Mouse (Mus musculus): ENCODE results near the gene Dot1l. TPM values are rescaled to one million over a fixed set of nuclear protein-coding genes. Genes with fewer than 3 reads are reported as not detected.

Gene Dot1l
- polyA plus RNA-seq, 2 experiments from 2014 or later, result 13.6 to 18.0 TPM

- no peak for ATAC-seq
Measured at GRCm38 (mm10) chr10:80760596-80761524, 5.9 kb downstream of the Dot1l start.

- no peak for ATAC-seq
Measured at GRCm38 (mm10) chr10:80761821-80762220, 6.8 kb downstream of the Dot1l start.

- ATAC-seq, result peak; percentile 65
Measured at GRCm38 (mm10) chr10:80763502-80763901, 8.5 kb downstream of the Dot1l start.

DNA sequence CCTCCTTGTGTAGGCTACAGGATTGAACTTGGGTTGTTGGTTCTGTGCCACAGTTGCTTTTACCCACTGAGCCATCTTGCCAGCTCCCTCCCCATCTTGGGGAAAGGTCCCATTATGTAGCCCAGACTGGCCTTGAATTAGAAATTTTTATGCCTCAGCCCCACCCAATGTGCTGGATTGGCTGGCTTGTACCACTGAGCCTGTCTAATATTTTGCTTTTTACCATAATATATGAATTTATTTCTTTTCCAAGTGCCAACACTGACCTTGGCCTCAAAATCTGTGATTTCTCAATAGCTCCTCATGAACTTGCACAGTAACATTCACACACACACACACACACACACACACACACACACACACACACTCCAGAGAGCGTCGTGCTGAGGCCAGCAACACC is 10.7 kb downstream of the Dot1l start:
- ATAC-seq, result no peak

- no peak for ATAC-seq
Measured at GRCm38 (mm10) chr10:80766161-80766815, 11.3 kb downstream of the Dot1l start.

GRCm38 (mm10) chr10:80768365-80768764 is 13.4 kb downstream of the Dot1l start:
- no peak for ATAC-seq

DNA sequence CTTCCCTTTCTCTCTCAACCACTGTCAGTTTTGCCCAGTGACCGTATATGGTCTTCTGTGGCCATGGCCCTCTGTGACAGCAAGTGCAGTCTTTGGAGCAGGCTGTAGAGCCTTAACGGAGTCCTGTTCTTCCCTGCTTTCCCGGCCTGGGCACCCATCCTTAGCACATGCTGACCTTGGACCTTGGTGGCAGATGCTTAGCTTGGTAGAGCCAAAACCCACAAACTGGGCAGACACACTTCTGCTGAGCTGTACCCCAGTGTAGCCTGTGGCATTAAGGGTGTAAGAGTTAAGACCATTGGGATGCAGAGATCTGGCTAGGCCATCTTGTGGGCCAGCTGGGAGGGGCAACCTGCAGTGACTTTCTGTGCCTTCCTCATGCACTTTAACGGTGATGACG is 18.8 kb downstream of the Dot1l start:
- no peak for ATAC-seq

DNA sequence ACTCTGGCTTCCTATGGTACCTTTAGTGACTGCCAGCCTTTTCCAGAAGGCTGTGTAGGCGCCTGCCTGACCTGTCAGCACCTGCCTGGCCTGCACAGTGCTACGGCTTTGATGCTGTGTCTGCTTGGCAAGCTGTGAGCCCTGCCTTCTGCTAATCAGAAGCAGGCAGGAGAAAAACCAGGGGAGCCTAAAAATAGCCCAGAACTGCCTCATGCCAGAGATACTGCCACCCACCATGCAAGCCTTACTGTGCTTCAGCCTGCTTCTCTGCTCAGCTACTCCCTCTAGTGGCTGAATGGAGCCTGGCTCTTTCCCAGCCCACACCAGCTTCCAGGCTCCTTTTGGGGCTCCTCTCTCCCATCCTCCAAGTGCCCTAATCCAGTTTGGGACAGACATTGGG is 19.5 kb downstream of the Dot1l start:
- ATAC-seq, result peak; percentile 54

- no peak for ATAC-seq
Measured at GRCm38 (mm10) chr10:80774981-80775380, 20.0 kb downstream of the Dot1l start.

- ATAC-seq, result no peak
Measured at GRCm38 (mm10) chr10:80775731-80776130, 20.7 kb downstream of the Dot1l start.

GRCm38 (mm10) chr10:80776358-80776869 is 21.4 kb downstream of the Dot1l start:
- ATAC-seq, result no peak

DNA sequence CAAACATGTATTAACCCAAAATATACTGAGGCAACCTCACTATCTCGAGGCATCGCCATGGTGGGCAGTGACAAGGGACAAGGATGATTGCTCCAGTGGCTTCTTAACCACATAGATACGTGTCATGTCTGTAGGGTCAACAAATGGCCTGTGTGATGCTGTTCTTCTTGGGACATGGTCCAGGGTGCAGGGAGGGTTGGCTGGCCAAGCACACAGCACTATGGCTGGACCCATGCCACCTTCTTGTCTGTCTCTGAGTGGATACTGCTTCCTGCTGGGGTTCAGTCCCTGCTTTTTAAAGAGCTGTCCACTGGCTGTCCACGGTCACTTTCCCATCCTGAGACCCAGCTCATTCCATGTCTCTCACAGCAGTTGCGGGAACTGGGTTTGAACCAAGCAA is 22.1 kb downstream of the Dot1l start:
- no peak for ATAC-seq

DNA sequence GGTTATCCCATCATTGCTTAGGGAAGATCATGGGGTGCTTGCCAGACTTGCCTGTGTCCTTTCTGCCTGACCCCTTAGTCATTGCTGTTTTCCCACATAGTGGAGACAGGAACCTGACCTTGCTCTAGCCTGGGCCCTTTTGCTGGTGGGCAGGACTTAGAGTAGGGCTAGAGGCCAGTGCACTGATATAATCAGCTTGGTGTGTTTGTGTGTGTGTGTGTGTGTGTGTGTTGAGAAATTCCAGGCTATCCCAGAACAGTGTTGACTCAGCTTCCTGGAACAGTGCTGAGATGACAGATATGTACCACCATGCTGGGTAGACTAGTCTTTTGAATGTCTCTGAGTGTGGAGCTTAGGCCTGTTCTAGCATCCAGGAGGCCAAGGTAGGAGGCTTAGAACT is 24.6 kb downstream of the Dot1l start:
- no peak for ATAC-seq

GRCm38 (mm10) chr10:80784302-80784701 is 29.3 kb downstream of the Dot1l start:
- no peak for ATAC-seq

GRCm38 (mm10) chr10:80784871-80785270 is 29.9 kb downstream of the Dot1l start:
- ATAC-seq, result no peak

GRCm38 (mm10) chr10:80785963-80786362 is 31.0 kb downstream of the Dot1l start:
- no peak for ATAC-seq

GRCm38 (mm10) chr10:80787517-80787916 is 32.5 kb downstream of the Dot1l start:
- ATAC-seq, result no peak

DNA sequence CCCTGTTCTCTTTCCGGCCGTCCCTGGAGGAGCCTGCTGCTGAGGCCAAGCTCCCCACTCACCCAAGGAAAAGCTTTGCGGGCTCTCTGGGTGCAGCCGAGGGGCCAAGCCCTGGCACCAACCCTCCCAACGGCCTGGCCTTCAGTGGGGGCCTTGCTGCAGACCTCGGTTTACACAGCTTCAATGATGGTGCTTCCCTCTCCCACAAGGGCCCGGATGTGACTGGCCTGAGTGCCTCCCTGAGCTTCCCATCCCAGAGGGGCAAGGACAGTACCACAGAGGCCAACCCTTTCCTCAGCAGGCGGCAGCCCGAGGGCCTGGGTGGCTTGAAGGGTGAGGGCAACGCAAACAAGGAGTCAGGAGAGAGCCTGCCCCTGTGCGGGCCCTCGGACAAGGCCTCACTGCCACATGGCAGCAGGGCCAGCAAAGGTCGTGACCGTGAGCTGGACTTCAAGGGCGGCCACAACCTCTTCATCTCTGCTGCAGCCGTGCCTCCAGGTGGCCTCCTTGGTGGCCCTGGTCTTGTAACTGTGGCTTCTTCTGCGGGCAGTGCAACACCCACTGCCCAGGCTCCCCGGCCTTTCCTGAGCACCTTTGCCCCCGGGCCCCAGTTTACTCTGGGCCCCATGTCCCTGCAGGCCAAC is 35.9 kb downstream of the Dot1l start:
- ATAC-seq, result no peak

DNA sequence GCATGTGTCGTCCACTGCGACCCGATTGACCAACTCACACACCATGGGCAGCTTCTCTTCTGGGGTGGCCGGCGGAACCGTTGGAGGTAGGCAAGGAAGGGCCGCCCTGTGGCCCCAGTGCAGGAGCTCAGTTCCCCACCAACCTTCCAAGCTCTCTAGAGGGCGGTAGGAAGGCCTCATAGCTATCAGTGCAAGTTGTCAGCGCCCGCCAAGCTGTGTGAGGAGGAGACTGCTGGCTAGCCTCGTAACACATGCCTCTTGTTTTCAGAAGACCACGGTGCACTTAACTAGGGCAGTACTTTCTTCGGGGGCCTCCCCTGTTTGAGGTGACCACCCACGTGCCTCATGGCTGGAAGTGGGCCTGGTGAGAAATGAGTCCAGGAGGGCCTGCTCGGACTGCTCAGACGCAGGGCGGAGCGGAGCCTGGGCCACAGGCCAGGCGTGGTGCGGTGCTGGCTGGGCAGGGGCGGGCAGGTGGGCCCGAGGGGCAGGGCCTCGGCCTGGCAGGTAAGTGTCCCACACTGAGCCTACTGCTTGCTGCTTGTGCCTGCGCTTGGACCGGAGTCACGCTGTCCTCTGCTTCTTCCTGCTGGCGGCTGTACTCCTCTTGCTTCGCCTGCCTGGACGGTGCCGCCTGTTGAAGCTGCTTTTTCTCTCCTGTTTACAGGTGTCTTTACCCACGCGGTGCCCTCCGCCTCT is 36.6 kb downstream of the Dot1l start:
- no peak for ATAC-seq

- ATAC-seq, result no peak
Measured at GRCm38 (mm10) chr10:80792175-80793032, 37.4 kb downstream of the Dot1l start.

- no peak for ATAC-seq
Measured at GRCm38 (mm10) chr10:80793033-80793784, 38.2 kb downstream of the Dot1l start.

Data from activated CD4-positive, CD25-positive, alpha-beta regulatory T cell, adult 4 months (primary cell).